Mouse (Mus musculus) forebrain, embryonic 14.5 days (tissue): ENCODE data around the gene Pnpla3. TPM values are rescaled to one million over a fixed set of nuclear protein-coding genes. Genes with fewer than 3 reads are reported as not detected.
A peak's percentile ranks its signal among the peaks of the same experiment; 100 is the strongest.

ENCODE experiments used
- ATAC-seq: fragments of 200-750 bp; cut with Nextera tagmentation; 2 replicates; pipeline ENCODE4 v1.8.0; 2017; ENCODE audit warnings: mild to moderate bottlenecking, moderate library complexity
- DNase-seq: peaks from one replicate; pipeline ENCODE4 v3.0.0-alpha.2; 2015; ENCODE audit warnings: low spot score
- H3K27ac ChIP-seq: fragments of 300-500 bp; sonication (generic); 2 replicates; pipeline ENCODE4 v1.5.1; 2014; ENCODE audit warnings: low read depth, mild to moderate bottlenecking, control low read depth, low read length, moderate library complexity
- H3K27me3 ChIP-seq: fragments of 300-500 bp; sonication (generic); replicated peaks from 2 replicates; pipeline ENCODE4 v1.6.1; 2014; ENCODE audit warnings: low read length, control low read depth, mixed read lengths; ENCODE audit not compliant: control insufficient read depth, insufficient read depth
- H3K36me3 ChIP-seq: fragments of 300-500 bp; sonication (generic); 2 replicates; pipeline ENCODE4 v1.6.1; 2014; ENCODE audit warnings: low read length, control low read depth; ENCODE audit not compliant: control insufficient read depth, insufficient read depth
- H3K4me1 ChIP-seq: fragments of 300-500 bp; sonication (generic); 2 replicates; pipeline ENCODE4 v1.6.1; 2014; ENCODE audit warnings: antibody characterized with exemption, low read length, control low read depth; ENCODE audit not compliant: control insufficient read depth, insufficient read depth
- H3K4me2 ChIP-seq: fragments of 300-500 bp; sonication (generic); 2 replicates; pipeline ENCODE4 v1.6.1; 2014; ENCODE audit warnings: mild to moderate bottlenecking, control low read depth, low read length
- H3K4me3 ChIP-seq: fragments of 300-500 bp; sonication (generic); 2 replicates; pipeline ENCODE4 v1.5.1; 2014; ENCODE audit warnings: low read depth, low read length, control low read depth
- H3K9ac ChIP-seq: fragments of 300-500 bp; sonication (generic); 2 replicates; pipeline ENCODE4 v1.6.1; 2014; ENCODE audit warnings: mild to moderate bottlenecking, low read length, control low read depth, moderate library complexity
- H3K9me3 ChIP-seq: fragments of 300-500 bp; sonication (generic); replicated peaks from 2 replicates; pipeline ENCODE4 v1.6.1; 2016; ENCODE audit warnings: low read length, control low read depth, mixed read lengths; ENCODE audit not compliant: control insufficient read depth
- WGBS: fragments of 180-500 bp; shearing (Covaris S2); extraction: QIAGEN DNeasy Blood & Tissue Kit; methylation state at CpG from one replicate; pipeline ENCODE4 v1.1.7; 2014; 5-methylcytosine and 5-hydroxymethylcytosine counted together
- polyA plus RNA-seq: library from polyadenylated mRNA; unstranded; fragments of >200 nt; fragmentation: Nextera tagmentation; extraction: Ambion mirVana; gene quantifications from 2 replicates; pipeline ENCODE4 v1.2.1, GENCODE M21; 2014

Gene Pnpla3
- polyA plus RNA-seq, 1 experiment from 2014 or later: 1.7 TPM

- WGBS: 50% methylated on average over 3 of the region's 3 CpGs
- Histone ChIP-seq H3K4me2 (no peak overlapping the region), H3K9ac (no peak overlapping the region), H3K9me3 (no peaks in the 10 kb centered on the region), H3K4me1 (0 out of 2 replicates have a peak, but pooled peaks cover 4% of the 10 kb centered on the region), H3K36me3 (no peaks in the 10 kb centered on the region), H3K27me3 (no peaks in the 10 kb centered on the region), H3K4me3 (no peak overlapping the region), H3K27ac (no peak overlapping the region)
- ATAC-seq (no peak), DNase-seq (peak; percentile 69)
Observed at GRCm38 (mm10) chr15:84189881-84190280, 22.2 kb downstream of the Pnpla3 start.

- H3K27me3 ChIP-seq: no peaks in the 10 kb centered on the region
- DNase-seq: no peak
- H3K9me3 ChIP-seq: no peaks in the 10 kb centered on the region
- peak overlapping the region; percentile 92 for H3K4me3 ChIP-seq
- peak overlapping the region; percentile 76 for H3K4me2 ChIP-seq
- peak; percentile 62 for ATAC-seq
- H3K4me1 ChIP-seq: 0 out of 2 replicates have a peak, but pooled peaks cover 4% of the 10 kb centered on the region
- H3K9ac ChIP-seq: peak overlapping the region; percentile 82
- 1% methylated on average over 9 of the region's 9 CpGs for WGBS
- peak overlapping the region; percentile 82 for H3K27ac ChIP-seq
- H3K36me3 ChIP-seq: peaks cover 12% of the 10 kb centered on the region
Observed at GRCm38 (mm10) chr15:84191724-84192057, 24.1 kb downstream of the Pnpla3 start.

DNA sequence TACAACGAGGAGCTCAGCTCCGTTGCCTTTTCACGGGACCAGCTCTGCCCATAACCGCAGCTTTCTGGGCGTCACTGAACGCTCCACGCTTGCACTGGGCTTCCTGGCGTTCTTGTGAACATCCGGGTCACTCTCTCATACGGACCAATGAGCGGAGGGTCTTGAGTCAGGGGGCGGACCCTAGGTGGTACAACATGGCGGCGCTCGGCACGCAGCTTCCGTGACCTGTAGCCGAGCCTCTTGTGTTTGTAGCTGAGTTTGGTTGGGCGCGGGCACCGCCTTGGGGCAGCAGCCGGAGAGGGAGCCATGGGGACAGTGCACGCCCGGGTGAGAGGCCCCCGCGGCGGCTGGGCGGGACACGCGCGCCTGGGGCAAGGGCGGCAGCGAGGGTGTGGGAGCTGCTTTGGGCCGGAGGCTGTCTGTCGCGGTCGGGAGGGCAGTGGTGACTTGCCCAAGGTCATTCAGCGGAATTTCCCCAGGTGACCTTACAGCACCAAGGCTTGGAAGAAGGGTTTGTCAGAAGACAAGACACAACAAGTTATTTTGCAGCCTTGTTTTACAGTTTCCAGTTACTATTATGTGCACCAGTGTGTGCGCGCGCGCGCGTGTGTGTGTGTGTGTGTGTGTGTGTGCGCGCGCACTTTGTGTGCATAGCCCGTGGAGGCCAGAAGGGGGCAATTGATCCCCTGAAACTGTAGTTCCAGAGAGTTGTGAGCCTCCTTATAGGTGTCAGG is 24.6 kb downstream of the Pnpla3 start, which contains the start of gene Samm50:
Gene Samm50, plus strand, starts transcription at position 184 of the 734 bp plus-strand sequence.
- H3K4me2 ChIP-seq: peak within 1 kb of the TSS; percentile 76
- H3K36me3 ChIP-seq: peaks cover 17% of the 10 kb centered on the region
- H3K4me1 ChIP-seq: 0 out of 2 replicates have a peak, but pooled peaks cover 4% of the 10 kb centered on the region
- H3K9ac ChIP-seq: peak within 1 kb of the TSS; percentile 82
- H3K4me3 ChIP-seq: peak within 1 kb of the TSS; percentile 92
- no peaks in the 10 kb centered on the region for H3K9me3 ChIP-seq
- 3% methylated on average over 48 of the region's 48 CpGs for WGBS
- no peaks in the 10 kb centered on the region for H3K27me3 ChIP-seq
- ATAC-seq: peak; percentile 100
- peak; percentile 98 for DNase-seq
- H3K27ac ChIP-seq: peak within 1 kb of the TSS; percentile 82

- no peak overlapping the region for H3K4me2 ChIP-seq
- ATAC-seq: no peak
- WGBS: 85% methylated on average over 8 of the region's 8 CpGs
- DNase-seq: no peak
- H3K36me3 ChIP-seq: peaks cover 61% of the 10 kb centered on the region
- H3K4me1 ChIP-seq: 0 out of 2 replicates have a peak, but pooled peaks cover 4% of the 10 kb centered on the region
- H3K9ac ChIP-seq: no peak overlapping the region
- no peaks in the 10 kb centered on the region for H3K9me3 ChIP-seq
- no peaks in the 10 kb centered on the region for H3K27me3 ChIP-seq
- H3K27ac ChIP-seq: no peak overlapping the region
- H3K4me3 ChIP-seq: no peak overlapping the region
Observed at GRCm38 (mm10) chr15:84196486-84197165, 29.0 kb downstream of the Pnpla3 start.

- no peak for ATAC-seq
- no peak overlapping the region for H3K4me2 ChIP-seq
- H3K9me3 ChIP-seq: no peaks in the 10 kb centered on the region
- DNase-seq: no peak
- no peak overlapping the region for H3K4me3 ChIP-seq
- no peaks in the 10 kb centered on the region for H3K4me1 ChIP-seq
- H3K27ac ChIP-seq: no peak overlapping the region
- WGBS: 95% methylated on average over 4 of the region's 4 CpGs
- H3K27me3 ChIP-seq: no peaks in the 10 kb centered on the region
- peaks cover 89% of the 10 kb centered on the region for H3K36me3 ChIP-seq
- no peak overlapping the region for H3K9ac ChIP-seq
Observed at GRCm38 (mm10) chr15:84207327-84207726, 39.7 kb downstream of the Pnpla3 start.

DNA sequence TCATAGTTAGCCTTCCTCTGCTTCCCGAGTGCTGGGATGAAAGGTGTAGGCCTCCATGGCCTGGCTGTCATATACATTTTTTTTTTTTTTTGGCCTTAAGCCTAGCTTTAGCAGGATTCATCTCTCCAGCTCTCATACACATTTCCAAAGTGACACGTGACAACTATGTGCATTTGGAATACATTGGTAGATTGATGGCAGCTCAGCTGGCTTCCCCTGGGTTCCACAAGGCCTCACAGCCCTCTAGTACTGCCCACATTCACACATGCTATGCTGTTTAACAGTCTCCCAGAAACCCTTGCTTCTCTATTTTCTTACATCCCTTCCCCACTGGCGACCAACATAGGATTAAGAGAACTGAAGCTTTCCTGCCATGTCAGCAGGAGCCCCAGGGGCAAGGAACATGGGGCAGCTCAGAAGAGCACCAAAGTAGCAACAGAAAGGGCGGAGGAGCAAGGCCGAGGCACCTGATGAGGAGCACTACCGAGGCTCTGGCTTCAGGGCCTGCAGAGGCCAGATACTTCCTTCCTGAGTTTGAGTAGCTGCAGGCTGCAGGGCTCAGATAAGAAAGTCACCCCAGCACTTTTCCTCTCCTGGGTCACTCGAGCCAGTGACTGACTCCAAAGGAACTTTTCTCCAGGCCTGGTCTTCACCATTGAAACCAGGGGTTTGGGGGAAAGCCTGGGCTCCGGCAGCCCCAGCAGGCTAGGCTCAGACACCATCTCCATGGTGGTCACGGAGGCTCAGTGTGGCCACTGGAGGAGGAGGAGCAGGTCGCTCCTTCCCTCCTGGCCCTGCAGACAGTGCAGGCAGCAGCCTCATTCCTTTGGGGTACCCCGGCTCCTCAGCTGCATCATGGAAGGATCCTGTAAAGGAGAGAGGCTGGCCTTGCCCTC is 42.1 kb downstream of the Pnpla3 start:
- H3K4me1 ChIP-seq: no peaks in the 10 kb centered on the region
- no peaks in the 10 kb centered on the region for H3K9me3 ChIP-seq
- peak overlapping the region; percentile 9; the same call in 1 of the 2 replicates for H3K27ac ChIP-seq
- ATAC-seq (no peak), DNase-seq (no peak)
- H3K4me2 ChIP-seq: no peak overlapping the region
- H3K4me3 ChIP-seq: no peak overlapping the region
- no peak overlapping the region for H3K9ac ChIP-seq
- H3K36me3 ChIP-seq: peaks cover 75% of the 10 kb centered on the region
- WGBS: 83% methylated on average over 11 of the region's 11 CpGs
- no peaks in the 10 kb centered on the region for H3K27me3 ChIP-seq

- H3K36me3 ChIP-seq: peaks cover 75% of the 10 kb centered on the region
- DNase-seq (no peak), ATAC-seq (no peak)
- 93% methylated on average over 13 of the region's 13 CpGs for WGBS
- H3K9me3 ChIP-seq: no peaks in the 10 kb centered on the region
- no peak overlapping the region for H3K4me3 ChIP-seq
- no peaks in the 10 kb centered on the region for H3K27me3 ChIP-seq
- no peak overlapping the region for H3K9ac ChIP-seq
- H3K4me1 ChIP-seq: no peaks in the 10 kb centered on the region
- H3K27ac ChIP-seq: no peak overlapping the region
- H3K4me2 ChIP-seq: no peak overlapping the region
Observed at GRCm38 (mm10) chr15:84210461-84210860, 42.8 kb downstream of the Pnpla3 start.

GRCm38 (mm10) chr15:84210941-84211340 is 43.3 kb downstream of the Pnpla3 start:
- Histone ChIP-seq H3K27me3 (no peaks in the 10 kb centered on the region), H3K27ac (no peak overlapping the region), H3K9me3 (no peaks in the 10 kb centered on the region), H3K36me3 (peaks cover 71% of the 10 kb centered on the region), H3K4me1 (no peaks in the 10 kb centered on the region), H3K9ac (no peak overlapping the region), H3K4me3 (no peak overlapping the region), H3K4me2 (no peak overlapping the region)
- WGBS: 91% methylated on average over 13 of the region's 13 CpGs
- ATAC-seq: no peak
- no peak for DNase-seq
